Mouse (Mus musculus) stomach, postnatal 0 days (tissue): ENCODE measurements at regions not wholly inside any gene's neighbourhood (a gene's known extent, or its start where the extent isn't known, plus 50 kb on each side); places are given as distances from the start of the nearest gene placed in this dataset.

Experiments used
- ATAC-seq: fragments of 200-750 bp; cut with Nextera tagmentation; 2 replicates; pipeline ENCODE4 v1.8.0; 2017; ENCODE audit not compliant: low FRiP score, low TSS enrichment
- DNase-seq: peaks from one replicate; pipeline ENCODE4 v3.0.0-alpha.2; 2016; ENCODE audit warnings: low spot score
- H3K27ac ChIP-seq: fragments of 300-500 bp; sonication (generic); replicated peaks from 2 replicates; pipeline ENCODE4 v1.5.1; 2014; ENCODE audit warnings: mild to moderate bottlenecking, control low read depth
- H3K27me3 ChIP-seq: fragments of 300-500 bp; sonication (generic); 2 replicates; pipeline ENCODE4 v1.6.1; 2014; ENCODE audit warnings: low read length; ENCODE audit not compliant: control insufficient read depth, insufficient read depth
- H3K36me3 ChIP-seq: fragments of 300-500 bp; sonication (generic); 2 replicates; pipeline ENCODE4 v1.6.1; 2014; ENCODE audit warnings: low read length, mixed read lengths; ENCODE audit not compliant: control insufficient read depth, insufficient read depth
- H3K4me1 ChIP-seq: fragments of 300-500 bp; sonication (generic); replicated peaks from 2 replicates; pipeline ENCODE4 v1.6.1; 2014; ENCODE audit warnings: antibody characterized with exemption; ENCODE audit not compliant: control insufficient read depth, insufficient read depth
- H3K4me2 ChIP-seq: fragments of 300-500 bp; sonication (generic); replicated peaks from 2 replicates; pipeline ENCODE4 v1.6.1; 2014; ENCODE audit warnings: low read depth, mild to moderate bottlenecking, control low read depth, moderate library complexity
- H3K4me3 ChIP-seq: fragments of 300-500 bp; sonication (generic); 2 replicates; pipeline ENCODE4 v1.5.1; 2014; ENCODE audit warnings: low read depth, low read length, control low read depth
- H3K9ac ChIP-seq: fragments of 300-500 bp; sonication (generic); 2 replicates; pipeline ENCODE4 v1.6.1; 2014; ENCODE audit warnings: mild to moderate bottlenecking, low read length, control low read depth, mixed read lengths
- H3K9me3 ChIP-seq: fragments of 300-500 bp; sonication (generic); 2 replicates; pipeline ENCODE4 v1.6.1; 2016; ENCODE audit warnings: low read length; ENCODE audit not compliant: control insufficient read depth
- CTCF ChIP-seq: IDR thresholded peaks from 2 replicates; pipeline ENCODE4 v1.5.1; 2016; ENCODE audit warnings: antibody characterized with exemption, low read depth, mild to moderate bottlenecking, moderate library complexity
- EP300 ChIP-seq: optimal IDR thresholded peaks from 2 replicates; pipeline ENCODE3; 2016; ENCODE audit warnings: antibody characterized with exemption
- WGBS: fragments of 180-500 bp; shearing (Covaris S2); extraction: QIAGEN DNeasy Blood & Tissue Kit; methylation state at CpG from one replicate; pipeline ENCODE4 v1.1.7; 2014; 5-methylcytosine and 5-hydroxymethylcytosine counted together

DNA sequence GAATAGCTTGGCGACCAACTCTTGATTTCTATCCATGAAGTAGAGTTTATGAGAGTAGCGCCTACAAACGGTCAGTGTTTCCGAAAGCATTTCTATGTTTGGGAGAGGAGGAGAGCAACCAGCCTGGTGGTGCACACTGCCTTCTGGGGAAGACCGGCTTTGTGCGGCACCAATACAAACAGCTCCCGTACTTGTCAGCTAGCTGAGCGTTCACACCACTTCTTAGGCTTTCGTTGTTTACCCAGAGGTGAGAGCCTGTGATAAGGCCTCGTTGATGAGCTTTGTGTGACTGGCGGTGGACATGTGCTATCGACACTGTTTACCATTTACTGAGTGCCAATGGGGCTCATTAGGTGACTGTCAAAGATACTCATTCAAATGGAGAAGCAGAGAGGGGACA, 162.0 kb downstream of the Chic2 start:
- no peak for ATAC-seq
- no peaks in the 10 kb centered on the region for H3K27me3 ChIP-seq
- no peaks in the 10 kb centered on the region for H3K9me3 ChIP-seq
- H3K4me3 ChIP-seq = no peak overlapping the region
- no peaks in the 10 kb centered on the region for H3K4me1 ChIP-seq
- H3K4me2 ChIP-seq = no peak overlapping the region
- no peak overlapping the region for H3K9ac ChIP-seq
- no peak for DNase-seq
- no peak overlapping the region for H3K27ac ChIP-seq
- TF ChIP-seq CTCF = no peak
- TF ChIP-seq EP300 = no peak
- H3K36me3 ChIP-seq = no peaks in the 10 kb centered on the region
- 53% methylated on average over 12 of the region's 12 CpGs for WGBS

DNA sequence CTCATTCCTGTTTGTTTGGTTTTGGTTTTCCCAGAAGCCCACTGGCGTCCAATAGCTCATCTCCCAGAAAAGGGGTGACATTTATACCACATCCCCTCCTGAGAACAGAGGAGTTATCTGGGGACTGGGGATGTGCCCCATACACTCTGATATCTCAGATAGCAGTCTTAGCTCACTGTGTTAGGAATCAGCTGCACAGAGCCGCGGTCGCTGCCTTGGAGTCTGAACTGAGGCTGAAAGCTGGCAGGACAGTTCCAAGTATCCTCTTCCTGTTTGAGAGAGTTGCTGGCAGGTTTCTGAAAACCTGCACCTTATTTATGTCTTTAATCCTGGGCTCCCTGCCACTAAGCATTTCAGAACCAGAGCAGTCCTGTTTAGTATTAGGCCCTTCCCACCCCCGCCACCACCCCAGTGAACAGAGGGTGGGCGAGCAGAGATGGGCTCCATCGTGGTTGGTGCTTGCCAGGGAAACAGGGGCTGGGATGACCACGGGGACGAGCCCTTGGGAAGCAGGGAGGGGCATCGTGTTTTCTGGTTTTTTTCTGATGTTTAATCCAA, 163.8 kb downstream of the Chic2 start:
- WGBS = 44% methylated on average over 10 of the region's 10 CpGs
- Histone ChIP-seq H3K27me3 (no peaks in the 10 kb centered on the region; the same call in 1 of the 2 replicates), H3K4me2 (no peak overlapping the region), H3K4me3 (no peak overlapping the region), H3K4me1 (no peaks in the 10 kb centered on the region), H3K27ac (no peak overlapping the region), H3K9ac (no peak overlapping the region), H3K36me3 (no peaks in the 10 kb centered on the region), H3K9me3 (no peaks in the 10 kb centered on the region)
- DNase-seq (no peak), ATAC-seq (peak; percentile 45; the same call in 1 of the 2 replicates)
- TF ChIP-seq EP300 (no peak), CTCF (no peak)

DNA sequence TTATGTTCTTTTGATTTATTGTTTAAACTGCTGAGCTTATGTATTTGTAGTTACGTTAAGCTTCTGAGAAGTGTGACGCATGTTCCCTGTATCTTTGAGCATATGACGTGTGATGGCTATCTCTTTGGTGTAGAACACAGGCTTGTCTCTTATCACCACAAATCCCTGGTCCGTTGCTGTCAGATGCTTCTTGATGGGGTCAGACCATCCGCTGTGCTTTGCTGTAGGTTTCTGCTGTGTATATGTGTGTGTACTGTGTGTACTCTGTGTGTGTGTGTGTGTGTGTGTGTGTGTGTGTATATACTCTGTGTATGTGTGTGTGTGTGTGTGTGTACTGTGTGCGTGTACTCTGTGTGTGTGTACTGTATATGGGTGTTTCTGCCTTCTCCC, 164.5 kb downstream of the Chic2 start:
- no peak overlapping the region for H3K4me3 ChIP-seq
- DNase-seq = no peak
- no peak overlapping the region for H3K9ac ChIP-seq
- no peaks in the 10 kb centered on the region for H3K36me3 ChIP-seq
- no peak overlapping the region for H3K4me2 ChIP-seq
- TF ChIP-seq EP300 (no peak), CTCF (no peak)
- ATAC-seq = no peak
- no peak overlapping the region for H3K27ac ChIP-seq
- no peaks in the 10 kb centered on the region; the same call in 1 of the 2 replicates for H3K27me3 ChIP-seq
- H3K4me1 ChIP-seq = no peaks in the 10 kb centered on the region
- H3K9me3 ChIP-seq = no peaks in the 10 kb centered on the region
- 83% methylated on average over 6 of the region's 6 CpGs for WGBS

DNA sequence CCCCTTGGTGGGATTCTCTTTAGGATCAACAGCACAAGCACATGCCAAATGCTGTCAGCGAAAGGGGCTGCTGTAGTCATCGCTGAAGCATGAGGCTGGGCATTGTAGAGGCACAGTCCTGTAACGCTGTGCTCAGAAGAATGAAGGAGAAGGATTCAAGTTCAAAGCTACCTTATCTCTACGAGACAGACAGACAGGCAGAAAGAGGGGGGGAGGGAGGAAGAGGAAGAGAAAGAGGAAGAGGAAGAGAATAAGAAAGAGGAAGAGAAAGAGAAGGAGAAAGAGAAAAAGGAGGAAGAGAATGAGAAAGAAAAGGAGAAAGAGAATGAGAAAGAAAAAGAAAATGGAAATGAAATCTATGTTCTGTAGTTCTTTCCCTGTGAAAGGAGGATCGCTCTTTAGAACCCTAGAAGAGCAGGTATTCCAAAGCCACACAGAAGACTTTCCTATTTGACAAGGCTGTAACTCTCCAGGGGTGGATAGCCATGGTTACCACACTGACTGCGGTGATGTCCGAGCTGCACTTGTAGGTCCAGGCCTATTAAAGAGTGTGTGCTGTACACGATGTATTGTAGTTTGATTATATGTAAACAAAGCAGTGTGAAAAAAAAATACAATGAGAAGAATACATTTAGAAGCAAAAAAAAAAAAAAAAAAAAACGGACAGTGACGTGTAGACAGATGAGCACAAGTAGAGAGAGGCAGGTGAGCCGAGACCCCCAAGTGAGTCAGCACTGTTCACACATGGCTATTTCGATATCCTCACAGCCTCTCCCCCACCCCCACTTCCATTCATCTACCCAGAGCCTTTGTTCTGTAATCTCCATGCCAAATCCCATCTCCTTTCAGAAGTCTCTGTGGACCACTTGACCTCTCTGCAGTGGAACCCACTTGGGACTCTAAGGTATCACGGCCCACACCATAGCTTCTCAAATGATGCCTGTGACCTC, 165.2 kb downstream of the Chic2 start:
- no peak overlapping the region for H3K9ac ChIP-seq
- H3K4me2 ChIP-seq = no peak overlapping the region
- H3K9me3 ChIP-seq = no peaks in the 10 kb centered on the region
- H3K4me1 ChIP-seq = no peaks in the 10 kb centered on the region
- H3K27ac ChIP-seq = no peak overlapping the region
- no peaks in the 10 kb centered on the region; the same call in 1 of the 2 replicates for H3K27me3 ChIP-seq
- ATAC-seq = no peak
- no peak for DNase-seq
- H3K36me3 ChIP-seq = no peaks in the 10 kb centered on the region
- TF ChIP-seq CTCF = no peak
- no peak for TF ChIP-seq EP300
- 76% methylated on average over 13 of the region's 13 CpGs for WGBS
- no peak overlapping the region for H3K4me3 ChIP-seq

DNA sequence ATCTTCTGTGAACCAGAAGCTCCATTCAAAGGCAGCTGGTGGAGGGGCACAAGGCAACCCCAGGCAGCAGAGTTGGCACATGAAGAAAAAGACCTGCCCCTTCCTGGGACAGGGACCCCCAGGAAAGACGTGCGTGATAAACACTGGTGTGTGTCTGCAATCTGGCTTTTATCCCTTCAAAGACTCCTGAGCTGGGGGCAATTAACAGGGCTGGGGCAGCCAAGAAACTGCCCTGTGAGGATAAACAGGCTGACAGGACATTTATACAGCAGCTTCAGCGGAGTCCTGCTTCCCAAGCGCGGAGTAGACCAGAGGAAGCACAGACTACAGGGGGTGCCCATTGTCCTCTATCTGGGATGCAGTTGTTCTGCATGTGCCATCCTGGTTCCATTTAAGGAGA, 167.0 kb downstream of the Chic2 start:
- H3K4me2 ChIP-seq = no peak overlapping the region
- H3K27ac ChIP-seq = no peak overlapping the region
- WGBS = 27% methylated on average over 5 of the region's 5 CpGs
- H3K36me3 ChIP-seq = no peaks in the 10 kb centered on the region
- ATAC-seq = no peak
- no peak for TF ChIP-seq EP300
- no peak for TF ChIP-seq CTCF
- no peak overlapping the region for H3K9ac ChIP-seq
- no peak for DNase-seq
- H3K4me1 ChIP-seq = no peaks in the 10 kb centered on the region
- no peaks in the 10 kb centered on the region for H3K9me3 ChIP-seq
- H3K27me3 ChIP-seq = no peaks in the 10 kb centered on the region; the same call in 1 of the 2 replicates
- H3K4me3 ChIP-seq = no peak overlapping the region

DNA sequence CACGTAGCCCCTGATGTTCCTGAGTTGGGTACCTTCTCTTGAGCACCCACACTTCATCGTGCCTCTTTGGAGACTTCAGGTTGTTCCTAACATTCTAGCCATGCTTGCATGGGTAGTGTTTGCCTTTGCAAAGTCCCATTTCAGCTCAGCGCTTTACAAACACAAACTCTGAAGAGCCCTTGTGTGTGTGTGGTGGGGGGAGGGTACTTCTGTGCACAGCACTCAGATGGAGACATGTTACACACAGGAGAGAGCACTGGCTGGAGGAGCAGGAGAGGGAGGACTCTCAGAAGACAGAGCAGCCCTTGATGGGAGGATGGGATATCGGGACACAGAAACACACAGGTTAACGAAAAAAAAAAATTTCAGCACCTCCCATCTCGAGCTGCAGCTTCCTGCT, 167.4 kb downstream of the Chic2 start:
- Histone ChIP-seq H3K4me1 (no peaks in the 10 kb centered on the region), H3K4me3 (no peak overlapping the region), H3K9ac (no peak overlapping the region), H3K36me3 (no peaks in the 10 kb centered on the region), H3K27me3 (no peaks in the 10 kb centered on the region; the same call in 1 of the 2 replicates), H3K4me2 (no peak overlapping the region), H3K27ac (no peak overlapping the region), H3K9me3 (no peaks in the 10 kb centered on the region)
- DNase-seq (no peak), ATAC-seq (no peak)
- WGBS = 21% methylated on average over 6 of the region's 6 CpGs
- no peak for TF ChIP-seq CTCF
- TF ChIP-seq EP300 = no peak
